Mouse (Mus musculus): ENCODE measurements around the gene Slc9a7. TPM values are rescaled to one million over a fixed set of nuclear protein-coding genes. Genes with fewer than 3 reads are reported as not detected.

Slc9a7 gene
- polyA plus RNA-seq, 1 experiment from 2014 or later: 0.21 TPM

DNA sequence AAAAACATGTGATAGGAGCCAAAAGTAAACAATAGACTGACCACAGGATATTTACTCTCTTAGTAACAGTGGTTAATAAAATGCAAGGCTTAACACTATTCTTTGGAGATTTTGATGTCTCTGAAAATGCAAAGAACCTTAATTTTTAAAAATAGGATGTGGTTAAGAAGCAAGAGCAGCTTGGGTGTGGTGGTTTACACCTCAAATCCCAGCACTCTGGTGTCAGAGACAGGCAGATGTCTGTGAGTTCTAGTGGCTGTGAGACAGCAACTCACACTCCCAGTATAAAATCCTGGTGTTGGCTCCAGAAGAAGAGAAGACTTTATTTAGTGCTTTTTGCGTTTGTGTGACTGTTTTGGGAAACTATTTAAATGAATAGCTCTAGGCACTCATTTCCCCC is 19.6 kb downstream of the Slc9a7 start:
- Histone ChIP-seq H3K4me2 (no peak overlapping the region), H3K4me3 (replicated peaks) (no peak overlapping the region), H3K9ac (no peak overlapping the region), H3K27me3 (no peaks in the 10 kb centered on the region), H3K27ac (no peak overlapping the region), H3K36me3 (no peaks in the 10 kb centered on the region), H3K4me1 (replicated peaks) (no peaks in the 10 kb centered on the region), H3K9me3 (replicated peaks) (no peaks in the 10 kb centered on the region)
- WGBS (ENCODE audit: insufficient replicate concordance): 41% methylated on average over 1 of the region's 1 CpGs
- ATAC-seq (ENCODE audit: low read depth): no peak
- DNase-seq: no peak

DNA sequence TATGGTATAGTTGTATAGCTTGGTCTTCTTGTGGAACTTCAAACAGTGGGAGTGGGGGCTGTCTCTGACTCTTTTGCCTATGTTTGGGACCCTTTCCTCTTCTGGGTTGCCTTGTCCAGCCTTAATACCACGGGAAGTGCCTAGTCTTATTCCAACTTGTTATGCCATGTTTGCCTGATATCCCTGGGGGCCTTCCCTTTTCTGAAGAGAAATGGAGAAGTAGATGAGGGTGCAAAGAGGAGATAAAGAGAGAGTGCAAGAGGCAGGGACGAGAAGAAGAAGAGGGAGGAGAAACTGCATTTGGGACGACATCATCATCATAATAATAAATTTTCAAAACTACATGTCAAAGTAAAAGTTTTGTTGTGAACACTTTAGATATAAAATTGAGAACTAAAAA is 21.6 kb downstream of the Slc9a7 start:
- no peaks in the 10 kb centered on the region for H3K9me3 ChIP-seq (replicated peaks)
- H3K36me3 ChIP-seq: no peaks in the 10 kb centered on the region
- H3K27ac ChIP-seq: no peak overlapping the region
- H3K27me3 ChIP-seq: no peaks in the 10 kb centered on the region
- ATAC-seq (ENCODE audit: low read depth) (no peak), DNase-seq (no peak)
- no peak overlapping the region for H3K4me3 ChIP-seq (replicated peaks)
- WGBS (ENCODE audit: insufficient replicate concordance): 26% methylated on average over 3 of the region's 3 CpGs
- no peak overlapping the region for H3K9ac ChIP-seq
- no peaks in the 10 kb centered on the region for H3K4me1 ChIP-seq (replicated peaks)
- no peak overlapping the region for H3K4me2 ChIP-seq

DNA sequence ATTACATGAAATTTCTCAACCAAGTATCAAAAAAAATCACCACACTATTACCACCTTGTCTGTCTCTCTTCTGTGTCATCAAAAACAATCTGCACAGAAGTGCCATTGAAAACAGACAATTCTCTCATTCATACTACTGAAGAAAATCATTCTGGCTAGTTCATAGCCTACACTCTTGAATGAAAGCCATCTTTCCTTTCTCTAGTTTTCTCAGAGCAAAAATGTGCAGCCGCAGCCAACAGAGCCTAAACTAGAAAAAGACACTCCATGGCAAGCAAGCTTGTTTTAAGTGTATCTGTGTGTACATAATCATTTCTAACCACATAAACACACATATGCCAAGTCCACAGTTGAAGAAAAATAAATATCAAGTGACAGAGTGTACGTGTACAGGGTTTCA is 27.2 kb downstream of the Slc9a7 start:
- H3K36me3 ChIP-seq: no peaks in the 10 kb centered on the region
- 70% methylated on average over 2 of the region's 2 CpGs for WGBS (ENCODE audit: insufficient replicate concordance)
- no peak overlapping the region for H3K4me3 ChIP-seq (replicated peaks)
- no peak overlapping the region for H3K4me2 ChIP-seq
- H3K27me3 ChIP-seq: no peaks in the 10 kb centered on the region
- no peak overlapping the region for H3K9ac ChIP-seq
- ATAC-seq (ENCODE audit: low read depth) (no peak), DNase-seq (no peak)
- H3K9me3 ChIP-seq (replicated peaks): no peaks in the 10 kb centered on the region
- H3K27ac ChIP-seq: no peak overlapping the region
- H3K4me1 ChIP-seq (replicated peaks): no peaks in the 10 kb centered on the region

DNA sequence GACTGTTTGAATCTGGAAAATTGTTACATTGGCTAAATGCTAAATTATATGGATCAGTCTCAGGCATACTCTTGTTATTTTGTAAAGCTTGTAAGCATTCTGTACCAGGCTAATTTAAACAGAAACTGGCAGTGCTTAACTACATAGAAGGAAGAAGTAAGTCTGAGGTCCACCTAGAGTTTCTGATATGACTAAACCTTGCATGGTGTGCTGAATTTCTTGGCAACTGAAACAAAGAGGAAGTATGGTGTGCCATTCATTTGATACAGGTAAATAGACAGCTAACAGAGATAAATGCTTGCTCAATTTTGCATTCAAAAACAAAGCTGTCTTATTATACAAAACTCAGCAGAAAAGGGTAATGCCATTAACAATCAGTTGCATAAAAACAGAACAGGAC is 63.5 kb downstream of the Slc9a7 start:
- no peak for ATAC-seq (ENCODE audit: low read depth)

DNA sequence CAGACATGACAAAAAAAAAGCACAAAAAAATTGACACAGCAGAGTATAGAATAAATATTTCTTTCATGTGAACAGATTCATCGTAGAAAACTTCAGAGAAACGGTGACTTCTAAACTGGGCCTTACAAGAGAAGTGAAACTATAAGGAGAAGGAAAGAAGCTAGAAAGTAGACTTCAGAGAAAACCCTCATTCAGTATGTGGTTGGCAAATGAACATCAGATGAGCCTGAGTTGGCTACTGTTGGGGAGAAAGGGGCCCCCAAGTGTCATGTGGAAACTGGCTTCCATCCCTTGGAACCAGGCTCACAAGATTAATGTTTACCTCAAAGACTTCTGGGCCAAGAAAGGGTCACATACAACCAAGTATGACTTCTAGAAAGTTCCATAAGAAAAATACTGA is 70.1 kb downstream of the Slc9a7 start:
- ATAC-seq (ENCODE audit: low read depth): no peak
- WGBS (ENCODE audit: insufficient replicate concordance): 71% methylated on average over 2 of the region's 2 CpGs

More for the DNA sequence above, 63.5 kb downstream of the Slc9a7 start:
- Histone ChIP-seq H3K9ac (no peak overlapping the region), H3K27ac (no peak overlapping the region), H3K36me3 (no peaks in the 10 kb centered on the region), H3K27me3 (no peaks in the 10 kb centered on the region), H3K4me3 (replicated peaks) (no peak overlapping the region), H3K4me2 (no peak overlapping the region), H3K9me3 (replicated peaks) (no peaks in the 10 kb centered on the region), H3K4me1 (replicated peaks) (no peaks in the 10 kb centered on the region)
- DNase-seq: no peak

DNA sequence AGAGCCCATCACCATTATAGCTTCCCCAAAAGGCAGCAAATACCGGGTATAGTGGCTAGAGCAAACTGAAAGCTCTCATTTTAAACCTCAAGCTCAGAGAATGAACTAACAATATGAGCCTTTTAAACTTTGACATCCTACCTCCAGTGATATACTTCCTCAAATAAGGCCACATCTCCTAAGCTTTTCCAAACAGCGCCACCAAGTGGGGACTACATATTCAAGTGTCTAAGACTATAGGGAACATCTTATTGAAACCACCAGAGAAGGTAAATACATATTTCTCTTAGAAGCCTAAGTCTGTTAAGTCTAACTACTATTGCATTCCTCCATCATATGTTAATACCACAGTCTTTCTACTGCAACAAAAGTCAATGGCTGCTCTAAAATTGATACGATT is 106.0 kb downstream of the Slc9a7 start:
- DNase-seq (no peak), ATAC-seq (ENCODE audit: low read depth) (no peak)
- H3K4me3 ChIP-seq (replicated peaks): no peak overlapping the region
- WGBS (ENCODE audit: insufficient replicate concordance): 60% methylated on average over 3 of the region's 3 CpGs
- no peaks in the 10 kb centered on the region for H3K9me3 ChIP-seq (replicated peaks)
- H3K9ac ChIP-seq: no peak overlapping the region
- no peaks in the 10 kb centered on the region for H3K4me1 ChIP-seq (replicated peaks)
- H3K36me3 ChIP-seq: no peaks in the 10 kb centered on the region
- no peaks in the 10 kb centered on the region for H3K27me3 ChIP-seq
- no peak overlapping the region for H3K4me2 ChIP-seq
- no peak overlapping the region for H3K27ac ChIP-seq

More for the DNA sequence above, 70.1 kb downstream of the Slc9a7 start:
- DNase-seq: no peak
- H3K9me3 ChIP-seq (replicated peaks): no peaks in the 10 kb centered on the region
- no peak overlapping the region for H3K27ac ChIP-seq
- no peaks in the 10 kb centered on the region for H3K27me3 ChIP-seq
- H3K36me3 ChIP-seq: no peaks in the 10 kb centered on the region
- H3K9ac ChIP-seq: no peak overlapping the region
- no peak overlapping the region for H3K4me3 ChIP-seq (replicated peaks)
- H3K4me2 ChIP-seq: no peak overlapping the region
- H3K4me1 ChIP-seq (replicated peaks): no peaks in the 10 kb centered on the region

DNA sequence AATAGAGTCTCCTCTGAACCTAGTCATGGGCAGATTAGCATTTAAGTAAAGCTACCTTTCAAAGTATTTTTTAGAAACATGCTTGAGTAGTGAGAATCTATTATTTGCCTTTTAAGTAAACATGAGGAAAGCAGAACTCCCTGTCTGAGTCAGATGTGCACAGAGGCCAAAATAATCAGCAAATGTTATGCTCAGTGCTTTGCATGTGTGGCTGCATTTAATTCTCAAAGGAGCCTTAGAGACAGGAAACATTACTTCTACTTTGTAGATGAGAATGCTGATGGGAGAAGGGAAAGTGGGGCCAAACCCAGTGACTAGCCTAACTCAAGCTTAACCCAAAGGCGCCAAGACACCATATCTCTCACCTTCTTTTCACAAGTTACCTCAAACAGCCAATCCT is 114.8 kb downstream of the Slc9a7 start:
- WGBS (ENCODE audit: insufficient replicate concordance): 61% methylated on average over 1 of the region's 1 CpGs
- DNase-seq (no peak), ATAC-seq (ENCODE audit: low read depth) (no peak)
- no peak overlapping the region for H3K27ac ChIP-seq
- no peak overlapping the region for H3K9ac ChIP-seq
- no peaks in the 10 kb centered on the region for H3K9me3 ChIP-seq (replicated peaks)
- no peaks in the 10 kb centered on the region for H3K4me1 ChIP-seq (replicated peaks)
- H3K36me3 ChIP-seq: no peaks in the 10 kb centered on the region
- no peaks in the 10 kb centered on the region for H3K27me3 ChIP-seq
- no peak overlapping the region for H3K4me2 ChIP-seq
- no peak overlapping the region for H3K4me3 ChIP-seq (replicated peaks)

DNA sequence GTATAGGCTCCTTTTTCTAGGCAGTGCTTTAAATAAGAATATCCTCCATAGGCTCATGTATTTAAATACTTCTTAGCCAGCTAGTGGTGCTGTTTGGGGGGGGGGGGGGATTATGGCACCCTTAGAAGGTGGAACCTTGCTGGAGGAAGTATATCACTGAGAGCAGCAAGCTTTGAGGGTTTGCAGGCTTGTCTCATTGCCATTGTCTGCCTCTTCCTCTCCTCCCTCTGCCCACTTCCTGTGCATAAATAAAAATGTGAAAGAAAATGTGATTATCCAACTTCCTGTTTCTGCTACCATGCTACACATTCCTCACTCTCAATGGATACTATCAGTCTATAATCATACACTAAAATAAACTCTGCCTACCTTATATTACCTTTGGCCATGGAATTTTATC is 123.2 kb downstream of the Slc9a7 start:
- no peak for ATAC-seq (ENCODE audit: low read depth)
- no peaks in the 10 kb centered on the region for H3K27me3 ChIP-seq
- H3K36me3 ChIP-seq: no peaks in the 10 kb centered on the region
- no peak for DNase-seq
- no peak overlapping the region for H3K9ac ChIP-seq
- no peak overlapping the region for H3K4me3 ChIP-seq (replicated peaks)
- H3K4me1 ChIP-seq (replicated peaks): no peaks in the 10 kb centered on the region
- no peak overlapping the region for H3K27ac ChIP-seq
- no peak overlapping the region for H3K4me2 ChIP-seq
- no peaks in the 10 kb centered on the region for H3K9me3 ChIP-seq (replicated peaks)

DNA sequence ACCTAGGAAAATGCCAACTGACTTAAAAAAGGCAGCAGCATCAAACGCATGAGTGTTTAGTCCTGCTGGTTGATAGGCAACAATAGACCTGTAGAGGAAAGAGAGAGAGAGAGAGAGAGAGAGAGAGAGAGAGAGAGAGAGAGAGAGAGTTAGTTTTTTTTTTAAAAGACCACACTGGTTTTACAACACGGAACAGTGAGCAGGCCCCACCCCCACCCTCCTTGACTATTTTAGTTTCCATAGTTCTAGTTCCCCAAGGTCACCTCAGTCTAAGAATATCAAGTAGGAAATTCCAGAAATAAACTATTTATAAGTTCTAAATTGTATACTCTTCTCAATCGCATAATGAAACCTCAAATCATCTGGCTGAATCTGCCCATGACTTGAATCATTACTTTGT is 126.6 kb downstream of the Slc9a7 start:
- no peak for ATAC-seq (ENCODE audit: low read depth)
- H3K27ac ChIP-seq: no peak overlapping the region
- WGBS (ENCODE audit: insufficient replicate concordance): 45% methylated on average over 3 of the region's 3 CpGs
- H3K27me3 ChIP-seq: no peaks in the 10 kb centered on the region
- no peaks in the 10 kb centered on the region for H3K36me3 ChIP-seq
- no peak overlapping the region for H3K9ac ChIP-seq
- H3K4me3 ChIP-seq (replicated peaks): no peak overlapping the region
- no peaks in the 10 kb centered on the region for H3K9me3 ChIP-seq (replicated peaks)
- no peak for DNase-seq
- no peak overlapping the region for H3K4me2 ChIP-seq
- H3K4me1 ChIP-seq (replicated peaks): no peaks in the 10 kb centered on the region

DNA sequence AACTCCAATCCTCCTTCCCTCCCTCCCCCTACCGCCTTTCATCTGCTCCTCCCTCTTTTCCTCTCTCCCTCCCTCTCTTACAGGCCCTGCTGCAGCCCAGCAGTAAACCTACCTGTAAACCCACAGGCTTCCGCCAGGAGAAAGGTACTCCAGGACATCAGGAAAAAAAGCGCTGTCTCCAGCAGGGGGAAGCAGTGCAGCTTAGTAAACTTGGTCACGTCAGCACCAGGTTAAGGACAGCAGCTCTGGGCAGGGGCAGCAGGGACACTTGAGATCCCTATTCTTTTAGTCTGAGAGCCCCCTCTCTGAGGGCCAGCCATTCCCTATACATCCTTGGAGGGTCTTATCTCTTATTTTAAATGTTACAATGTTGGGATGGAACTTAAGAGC is 129.3 kb downstream of the Slc9a7 start:
- H3K27ac ChIP-seq: no peak overlapping the region
- no peaks in the 10 kb centered on the region for H3K9me3 ChIP-seq (replicated peaks)
- no peak overlapping the region for H3K4me2 ChIP-seq
- H3K4me3 ChIP-seq (replicated peaks): no peak overlapping the region
- no peak overlapping the region for H3K9ac ChIP-seq
- DNase-seq (peak; percentile 1), ATAC-seq (ENCODE audit: low read depth) (no peak)
- 5% methylated on average over 4 of the region's 4 CpGs for WGBS (ENCODE audit: insufficient replicate concordance)
- H3K27me3 ChIP-seq: no peaks in the 10 kb centered on the region
- no peaks in the 10 kb centered on the region for H3K36me3 ChIP-seq
- H3K4me1 ChIP-seq (replicated peaks): no peaks in the 10 kb centered on the region

DNA sequence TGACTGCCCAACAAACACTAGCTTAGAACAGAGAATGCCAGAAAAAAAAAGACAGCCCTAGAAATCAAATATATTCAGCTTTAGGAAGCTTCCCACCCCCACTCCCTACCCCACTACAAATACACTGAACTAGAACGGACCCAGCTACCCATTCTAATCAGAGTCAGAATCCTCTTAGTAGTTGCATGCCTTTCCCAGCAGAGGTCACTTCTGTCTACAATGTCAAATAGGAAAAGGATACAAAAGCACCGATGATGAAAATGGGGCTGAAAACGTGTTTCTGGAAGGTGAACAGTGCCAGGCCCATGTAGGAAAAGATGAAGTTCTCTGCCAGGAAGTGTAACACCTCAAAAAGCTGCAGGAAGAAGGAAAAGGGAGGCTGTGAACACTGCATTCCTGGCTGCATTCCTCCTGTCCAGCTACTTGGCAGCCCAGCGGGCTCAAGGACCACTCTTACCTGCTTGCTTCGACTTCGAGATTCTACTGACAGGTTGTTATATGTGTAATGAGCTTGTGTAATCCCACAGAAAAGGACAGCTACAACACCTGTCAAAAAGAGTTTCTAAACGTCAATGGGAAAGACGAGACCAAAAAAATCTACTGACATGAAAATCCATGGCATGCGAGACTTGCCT is 129.8 kb downstream of the Slc9a7 start:
- ATAC-seq (ENCODE audit: low read depth): no peak
- Histone ChIP-seq H3K9me3 (replicated peaks) (no peaks in the 10 kb centered on the region), H3K4me3 (replicated peaks) (no peak overlapping the region), H3K4me1 (replicated peaks) (no peaks in the 10 kb centered on the region), H3K36me3 (no peaks in the 10 kb centered on the region), H3K27ac (no peak overlapping the region), H3K4me2 (no peak overlapping the region), H3K9ac (no peak overlapping the region), H3K27me3 (no peaks in the 10 kb centered on the region)
- DNase-seq: no peak
- WGBS (ENCODE audit: insufficient replicate concordance): 42% methylated on average over 9 of the region's 9 CpGs

DNA sequence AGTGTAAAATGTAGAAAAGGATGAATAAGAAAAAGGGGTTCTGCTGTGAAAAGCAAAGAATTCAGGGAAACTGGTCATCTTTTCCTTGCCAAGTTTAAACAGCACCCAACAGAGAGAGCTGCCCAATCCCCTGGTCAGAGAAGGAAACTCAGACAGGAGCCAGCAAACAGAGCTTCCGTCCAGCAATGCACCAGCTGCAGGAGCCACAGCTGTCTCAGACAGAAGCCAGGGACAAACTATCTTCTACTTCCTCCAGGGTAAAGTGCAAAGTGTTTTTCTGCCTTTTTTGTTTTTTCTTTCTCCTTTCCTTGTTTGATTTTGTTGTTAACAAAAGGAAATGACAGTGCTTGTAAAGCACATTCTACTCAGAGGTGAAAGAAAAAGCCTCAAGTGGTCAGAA is 131.3 kb downstream of the Slc9a7 start:
- no peaks in the 10 kb centered on the region for H3K27me3 ChIP-seq
- WGBS (ENCODE audit: insufficient replicate concordance): 33% methylated on average over 1 of the region's 1 CpGs
- no peak for ATAC-seq (ENCODE audit: low read depth)
- no peak overlapping the region for H3K9ac ChIP-seq
- H3K36me3 ChIP-seq: no peaks in the 10 kb centered on the region
- H3K9me3 ChIP-seq (replicated peaks): no peaks in the 10 kb centered on the region
- no peaks in the 10 kb centered on the region for H3K4me1 ChIP-seq (replicated peaks)
- no peak overlapping the region for H3K4me3 ChIP-seq (replicated peaks)
- H3K4me2 ChIP-seq: no peak overlapping the region
- no peak for DNase-seq
- H3K27ac ChIP-seq: no peak overlapping the region

All from liver, embryonic 13.5 days (tissue).